Mouse (Mus musculus) midbrain, embryonic 10.5 days (tissue): ENCODE measurements around the gene Chad. TPM values are rescaled to one million over a fixed set of nuclear protein-coding genes. Genes with fewer than 3 reads are reported as not detected.
A peak's percentile ranks its signal among the peaks of the same experiment; 100 is the strongest.

ENCODE experiments used
- DNase-seq: peaks from one replicate; pipeline ENCODE4 v3.0.0-alpha.2; 2017; ENCODE audit warnings: low spot score
- H3K27ac ChIP-seq: fragments of 300-500 bp; sonication (generic); replicated peaks from 2 replicates; pipeline ENCODE4 v1.5.1; 2016; ENCODE audit warnings: mild to moderate bottlenecking
- H3K27me3 ChIP-seq: fragments of 300-500 bp; sonication (generic); 2 replicates; pipeline ENCODE4 v1.6.1; 2016; ENCODE audit warnings: low read depth, mild to moderate bottlenecking; ENCODE audit not compliant: poor library complexity, severe bottlenecking
- H3K36me3 ChIP-seq: fragments of 300-500 bp; sonication (generic); 2 replicates; pipeline ENCODE4 v1.6.1; 2016; ENCODE audit warnings: mild to moderate bottlenecking, moderate library complexity
- H3K4me1 ChIP-seq: fragments of 300-500 bp; sonication (generic); 2 replicates; pipeline ENCODE4 v1.6.1; 2016
- H3K4me3 ChIP-seq: fragments of 300-500 bp; sonication (generic); 2 replicates; pipeline ENCODE4 v1.5.1; 2016; ENCODE audit warnings: mild to moderate bottlenecking, moderate library complexity
- H3K9me3 ChIP-seq: fragments of 300-500 bp; sonication (generic); replicated peaks from 2 replicates; pipeline ENCODE4 v1.6.1; 2016; ENCODE audit warnings: mild to moderate bottlenecking
- WGBS: fragments of 180-500 bp; shearing (Covaris S2); methylation state at CpG from one replicate; pipeline ENCODE4 v1.1.7; 2016; 5-methylcytosine and 5-hydroxymethylcytosine counted together
- polyA plus RNA-seq: library from polyadenylated mRNA; unstranded; fragments of >200 nt; fragmentation: Nextera tagmentation; extraction: Ambion mirVana; gene quantifications from 2 replicates; pipeline ENCODE4 v1.2.1, GENCODE M21; 2016

The Chad gene
- polyA plus RNA-seq, 1 experiment from 2014 or later = 0.39 TPM

GRCm38 (mm10) chr11:94602356-94602955 lies 37.6 kb downstream of the Chad start:
- 69% methylated on average over 11 of the region's 11 CpGs for WGBS
- H3K9me3 ChIP-seq = no peaks in the 10 kb centered on the region
- H3K4me1 ChIP-seq = peaks cover 24% of the 10 kb centered on the region
- peak overlapping the region; percentile 84 for H3K27ac ChIP-seq
- no peak for DNase-seq
- H3K36me3 ChIP-seq = no peaks in the 10 kb centered on the region
- peaks cover 27% of the 10 kb centered on the region for H3K27me3 ChIP-seq
- H3K4me3 ChIP-seq = peak overlapping the region; percentile 64

- Histone ChIP-seq H3K9me3 (no peaks in the 10 kb centered on the region), H3K4me3 (no peak overlapping the region), H3K36me3 (no peaks in the 10 kb centered on the region), H3K27ac (no peak overlapping the region), H3K4me1 (peaks cover 9% of the 10 kb centered on the region), H3K27me3 (peaks cover 11% of the 10 kb centered on the region; the same call in 1 of the 2 replicates)
- 82% methylated on average over 4 of the region's 4 CpGs for WGBS
- no peak for DNase-seq
Observed at GRCm38 (mm10) chr11:94610744-94611740, 46.2 kb downstream of the Chad start.

GRCm38 (mm10) chr11:94614603-94615002 lies 49.8 kb downstream of the Chad start:
- no peaks in the 10 kb centered on the region for H3K36me3 ChIP-seq
- 86% methylated on average over 4 of the region's 4 CpGs for WGBS
- H3K27ac ChIP-seq = no peak overlapping the region

GRCm38 (mm10) chr11:94615494-94615893 lies 50.6 kb downstream of the Chad start:
- H3K9me3 ChIP-seq = peaks cover 3% of the 10 kb centered on the region; the same call in 1 of the 2 replicates
- no peak overlapping the region for H3K4me3 ChIP-seq
- H3K36me3 ChIP-seq = no peaks in the 10 kb centered on the region
- peaks cover 26% of the 10 kb centered on the region for H3K27me3 ChIP-seq
- 30% methylated on average over 4 of the region's 4 CpGs for WGBS
- no peak overlapping the region for H3K27ac ChIP-seq
- H3K4me1 ChIP-seq = peaks cover 9% of the 10 kb centered on the region
- peak; percentile 21 for DNase-seq

More at GRCm38 (mm10) chr11:94614603-94615002, 49.8 kb downstream of the Chad start:
- Histone ChIP-seq H3K27me3 (peaks cover 26% of the 10 kb centered on the region), H3K4me1 (peaks cover 9% of the 10 kb centered on the region), H3K4me3 (no peak overlapping the region), H3K9me3 (peaks cover 3% of the 10 kb centered on the region; the same call in 1 of the 2 replicates)
- no peak for DNase-seq

GRCm38 (mm10) chr11:94617646-94618045 lies 52.8 kb downstream of the Chad start:
- 88% methylated on average over 2 of the region's 2 CpGs for WGBS
- Histone ChIP-seq H3K36me3 (no peaks in the 10 kb centered on the region), H3K4me1 (peaks cover 9% of the 10 kb centered on the region), H3K4me3 (no peak overlapping the region), H3K9me3 (peaks cover 3% of the 10 kb centered on the region; the same call in 1 of the 2 replicates), H3K27me3 (peaks cover 26% of the 10 kb centered on the region), H3K27ac (no peak overlapping the region)
- no peak for DNase-seq

Other genes starting within 250 kb of the Chad start
- 105 and 109 TPM in 2 replicates for gene Luc7l3, start 243.1 kb upstream of the Chad start, polyA plus RNA-seq
- gene Ankrd40, start 237.0 kb upstream of the Chad start, polyA plus RNA-seq = 11.1 and 12.9 TPM in 2 replicates
- gene Abcc3, start 172.1 kb upstream of the Chad start, polyA plus RNA-seq = 0.37 and 0.42 TPM in 2 replicates
- 8.1 and 9.1 TPM in 2 replicates for gene Cacna1g, start 90.8 kb upstream of the Chad start, polyA plus RNA-seq
- gene Spata20, start 78.9 kb upstream of the Chad start, polyA plus RNA-seq = 0.12 TPM in 1 of 2 replicates, not detected in the other
- 0.57 and 0.80 TPM in 2 replicates for gene Epn3, start 65.1 kb upstream of the Chad start, polyA plus RNA-seq
- 2.7 and 2.9 TPM in 2 replicates for gene Mycbpap, start 43.3 kb upstream of the Chad start, polyA plus RNA-seq
- 4.6 and 5.1 TPM in 2 replicates for gene Rsad1, start 15.8 kb upstream of the Chad start, polyA plus RNA-seq
- 3.0 and 3.5 TPM in 2 replicates for gene Acsf2, start 36.8 kb downstream of the Chad start, polyA plus RNA-seq
- gene Lrrc59, start 64.7 kb downstream of the Chad start, polyA plus RNA-seq = 265 and 286 TPM in 2 replicates
- gene Mrpl27, start 88.7 kb downstream of the Chad start, polyA plus RNA-seq = 143 and 145 TPM in 2 replicates
- gene Eme1, start 88.9 kb downstream of the Chad start, polyA plus RNA-seq = 61.7 and 64.1 TPM in 2 replicates
- 13.8 and 14.4 TPM in 2 replicates for gene Xylt2, start 112.5 kb downstream of the Chad start, polyA plus RNA-seq
- not detected in 2 replicates for gene Gm11541, start 139.5 kb downstream of the Chad start, polyA plus RNA-seq
- 0.20 and 0.32 TPM in 2 replicates for gene Cdc34b, start 176.7 kb downstream of the Chad start, polyA plus RNA-seq
- gene Tmem92, start 217.7 kb downstream of the Chad start, polyA plus RNA-seq = not detected in 2 replicates